Mouse (Mus musculus): Measurements from ENCODE around the gene Etfb.

The Etfb gene

DNA sequence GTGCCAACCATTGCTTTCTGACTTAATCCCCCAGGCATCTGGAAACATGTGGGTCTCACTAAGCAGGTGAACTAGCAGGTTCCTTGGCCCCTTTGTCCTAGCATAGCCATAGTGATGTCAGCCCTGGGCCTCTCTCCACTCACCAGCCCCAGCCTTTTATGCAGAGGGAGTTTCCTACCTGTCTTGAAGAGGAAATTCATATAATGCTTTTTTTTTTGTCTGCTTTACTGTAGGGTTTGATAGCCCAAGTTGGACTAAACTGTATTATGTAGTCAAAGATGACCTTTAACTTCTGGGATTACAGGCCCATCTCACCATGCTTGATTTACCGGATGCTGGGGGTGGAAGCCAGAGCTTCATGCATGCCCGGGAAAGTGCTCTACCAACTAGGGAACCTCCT lies 5.9 kb downstream of the Etfb start:
- DNase-seq (ENCODE audit: low spot score) = no peak

DNA sequence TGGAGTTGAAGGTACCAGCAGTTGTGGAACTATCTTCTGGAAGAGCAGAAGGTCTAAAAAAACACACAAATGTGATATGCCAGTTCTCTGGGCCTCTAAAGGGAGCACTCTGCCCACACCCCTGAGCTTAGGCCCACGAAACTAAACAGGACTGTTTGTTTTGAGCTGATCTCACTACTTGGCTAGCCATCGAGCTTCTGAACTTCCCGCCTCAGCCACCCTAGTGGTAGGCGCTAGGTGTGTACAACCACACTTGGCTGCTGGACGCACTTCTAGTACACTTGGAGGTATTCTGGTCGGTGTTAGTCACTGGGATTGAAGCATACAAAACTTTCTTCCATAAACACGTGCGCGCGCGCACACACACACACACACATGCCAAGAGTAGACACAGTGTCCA lies 7.8 kb downstream of the Etfb start:
- DNase-seq (ENCODE audit: low spot score) = no peak

DNA sequence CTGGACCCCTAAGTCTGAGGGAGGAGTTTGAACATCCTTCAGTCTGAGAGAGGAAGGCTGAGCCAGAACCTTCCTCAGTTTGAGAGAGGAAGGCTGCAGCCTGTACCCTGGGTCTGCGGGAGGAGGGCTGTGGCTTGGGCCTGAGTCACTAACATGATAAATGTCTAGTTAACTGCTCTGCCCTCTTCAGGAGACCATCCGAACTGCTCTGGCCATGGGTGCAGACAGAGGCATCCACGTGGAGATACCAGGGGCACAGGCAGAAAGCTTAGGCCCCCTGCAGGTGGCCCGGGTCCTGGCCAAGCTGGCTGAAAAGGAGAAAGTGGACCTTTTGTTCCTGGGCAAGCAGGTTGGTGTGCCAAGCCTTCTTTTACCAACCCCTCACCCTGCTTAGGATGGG lies 8.7 kb downstream of the Etfb start:
- DNase-seq (ENCODE audit: low spot score) = peak; percentile 34

DNA sequence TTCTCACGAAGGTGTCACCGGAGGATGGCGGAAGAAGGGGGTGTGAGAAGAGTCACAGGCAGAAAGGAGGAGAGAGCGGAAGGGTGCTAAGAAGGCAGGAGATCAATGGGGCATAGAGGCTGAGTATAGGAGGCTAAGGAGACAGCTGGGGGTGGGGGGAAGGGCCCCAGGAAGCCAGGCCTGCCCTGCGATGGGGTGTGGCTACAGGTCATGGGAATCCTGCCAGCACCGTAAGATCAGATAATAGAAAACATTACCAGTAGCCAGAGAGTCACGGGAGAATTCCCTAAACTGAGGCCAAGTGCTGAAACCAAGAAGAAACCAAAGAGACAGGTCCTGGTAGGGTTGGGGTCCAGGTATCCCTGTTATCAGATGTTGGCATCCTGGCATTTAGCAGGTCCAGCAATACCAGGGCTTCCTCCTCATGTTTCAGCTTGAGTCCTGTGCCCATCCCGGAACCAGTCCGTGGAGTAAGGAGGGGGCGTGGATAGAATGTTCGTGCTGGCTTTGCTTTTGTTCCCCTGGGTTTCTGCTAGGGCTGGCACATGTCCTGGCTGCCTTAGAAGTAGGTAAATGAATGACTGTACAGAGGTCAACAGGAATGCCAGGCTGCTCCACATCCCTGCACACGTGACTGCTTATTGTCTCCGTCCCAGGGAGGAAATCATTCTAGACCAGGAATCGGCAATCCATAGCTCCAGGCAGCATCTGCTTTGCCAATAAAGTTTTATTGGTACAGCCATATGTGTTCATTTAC lies 9.9 kb downstream of the Etfb start:
- DNase-seq (ENCODE audit: low spot score) = peak; percentile 54

DNA sequence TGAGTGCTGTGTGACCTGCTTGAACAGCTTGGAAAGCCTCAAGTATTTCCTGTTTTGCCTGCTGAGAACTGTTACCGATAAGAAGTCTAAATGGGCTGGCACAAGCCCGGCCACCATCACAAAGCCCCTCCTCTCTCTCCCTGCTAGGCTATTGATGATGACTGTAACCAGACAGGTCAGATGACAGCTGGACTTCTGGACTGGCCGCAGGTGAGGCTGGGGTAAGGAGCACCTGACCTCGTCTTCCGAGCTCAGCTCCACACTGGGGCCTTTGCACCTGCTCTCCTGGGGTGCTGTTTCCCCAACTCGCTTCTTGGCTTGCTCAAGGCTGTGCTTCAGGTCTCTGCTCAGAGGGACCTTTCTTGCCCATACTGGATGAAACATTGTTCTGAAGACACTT lies 10.5 kb downstream of the Etfb start:
- DNase-seq (ENCODE audit: low spot score) = no peak

- DNase-seq (ENCODE audit: low spot score) = no peak
These were observed 19.0 kb downstream of the Etfb start, which contains the start of gene Vsig10l for GRCm38 (mm10) chr7:43462851-43463250. Gene Vsig10l, plus strand, starts transcription at chr7:43463151.

GRCm38 (mm10) chr7:43463976-43464375 lies 20.1 kb downstream of the Etfb start:
- DNase-seq (ENCODE audit: low spot score) = no peak

DNA sequence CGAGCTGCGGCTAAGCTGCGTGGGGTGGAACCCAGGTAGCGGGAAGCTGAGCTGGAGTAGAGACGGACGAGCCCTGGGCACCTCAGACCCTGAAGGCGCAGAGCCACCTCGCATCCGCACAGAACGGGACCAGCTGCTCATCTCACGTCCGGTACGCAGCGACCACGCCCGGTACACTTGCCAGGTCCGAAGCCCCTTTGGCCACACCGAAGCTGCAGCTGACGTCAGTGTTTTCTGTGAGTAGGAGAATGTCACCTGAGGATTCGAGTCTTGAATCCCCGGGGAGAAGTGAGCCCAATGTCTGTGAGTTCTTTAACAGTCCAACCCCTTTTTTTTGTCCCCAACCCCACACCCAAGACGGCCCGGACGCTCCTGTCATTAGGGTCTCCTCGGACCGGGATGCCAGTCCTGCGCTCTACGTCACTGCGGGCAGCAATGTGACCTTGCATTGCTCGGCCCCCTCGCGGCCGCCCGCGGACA lies 21.0 kb downstream of the Etfb start:
- DNase-seq (ENCODE audit: low spot score) = peak; percentile 80

DNA sequence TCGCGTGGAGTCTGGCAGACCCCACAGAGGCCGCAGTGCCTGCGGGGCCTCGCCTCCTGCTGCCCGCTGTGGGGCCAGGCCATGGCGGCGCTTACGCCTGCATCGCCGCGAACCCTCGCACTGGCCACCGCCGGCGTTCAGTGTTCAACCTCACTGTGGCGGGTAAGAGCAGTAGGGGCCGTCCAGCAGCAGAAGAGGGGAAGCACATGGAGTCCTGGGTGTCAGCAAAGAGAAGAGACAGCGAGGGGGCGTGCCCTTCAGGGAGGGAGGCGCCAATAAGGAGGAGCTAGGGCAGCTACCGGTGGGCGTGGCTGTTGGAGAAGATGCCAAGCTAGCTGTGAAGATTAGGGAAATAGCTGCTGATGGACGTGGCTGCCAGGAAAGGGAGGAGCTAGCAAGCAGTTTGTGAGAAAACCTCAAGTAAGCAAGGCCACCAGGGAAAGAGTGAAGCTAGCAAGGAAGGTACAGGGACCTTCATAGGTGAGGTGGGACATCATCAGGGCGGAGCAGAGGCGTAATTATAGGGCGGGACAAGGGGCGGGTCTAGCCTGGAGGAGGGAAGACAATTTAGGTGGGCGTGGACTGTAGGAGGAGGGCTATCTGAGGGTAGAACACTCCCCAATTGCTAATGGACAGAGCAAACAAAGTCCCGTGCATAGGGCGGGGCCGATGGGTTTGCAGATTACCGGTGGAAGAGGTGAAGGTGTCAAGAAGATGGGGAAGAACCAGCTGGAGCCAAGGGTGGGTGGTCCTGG lies 21.6 kb downstream of the Etfb start:
- peak; percentile 89 for DNase-seq (ENCODE audit: low spot score)

DNA sequence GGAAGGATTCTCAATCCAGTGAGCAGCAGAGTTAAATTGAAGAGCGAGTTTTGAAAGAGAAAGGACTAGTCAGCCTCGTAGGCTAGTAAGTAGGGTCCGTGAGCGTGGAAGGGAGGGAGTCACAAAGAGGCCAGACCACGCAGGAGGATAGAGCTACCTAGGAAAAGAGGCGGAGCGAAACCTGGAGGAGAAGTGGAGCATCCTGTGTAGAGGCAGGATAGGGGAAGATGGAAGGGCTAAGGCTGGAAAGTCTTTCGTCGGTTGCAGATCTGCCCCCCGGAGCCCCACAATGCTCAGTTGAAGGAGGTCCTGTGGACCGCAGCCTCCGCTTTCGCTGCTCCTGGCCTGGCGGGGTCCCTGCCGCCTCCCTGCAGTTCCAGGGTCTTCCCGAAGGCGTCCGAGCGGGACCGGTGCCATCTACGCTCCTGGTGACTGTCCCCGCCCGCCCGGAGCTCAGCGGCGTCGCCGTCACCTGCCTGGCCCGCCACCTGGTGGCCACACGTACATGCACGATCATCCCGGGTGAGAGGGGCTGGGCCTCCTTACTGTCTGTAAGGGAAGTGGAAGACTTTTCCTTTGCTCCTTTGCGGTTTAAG lies 22.3 kb downstream of the Etfb start:
- DNase-seq (ENCODE audit: low spot score) = peak; percentile 86

GRCm38 (mm10) chr7:43470373-43470772 lies 26.5 kb downstream of the Etfb start:
- peak; percentile 23 for DNase-seq (ENCODE audit: low spot score)

DNA sequence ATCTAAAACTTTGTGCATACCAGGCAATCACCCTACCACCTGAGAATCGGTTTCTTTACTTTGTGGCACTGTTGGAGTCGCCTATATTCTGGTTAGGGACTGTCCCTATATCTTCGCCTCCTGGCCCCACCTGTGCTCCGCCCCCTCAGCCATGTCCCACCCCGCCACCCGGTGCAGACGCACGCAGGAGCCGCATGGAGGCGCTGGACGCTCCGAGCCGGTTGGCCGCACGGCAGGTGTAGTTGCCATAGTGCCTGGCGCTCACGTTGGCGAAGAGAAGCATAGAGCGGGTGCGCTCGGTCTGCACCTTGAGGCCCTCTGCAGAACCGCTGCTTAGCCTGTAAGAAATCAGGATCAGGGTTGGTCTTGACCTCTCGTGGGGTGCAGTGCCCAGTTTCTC lies 31.8 kb downstream of the Etfb start:
- no peak for DNase-seq (ENCODE audit: low spot score)

- no peak for DNase-seq (ENCODE audit: low spot score)
These were observed 32.5 kb downstream of the Etfb start for GRCm38 (mm10) chr7:43476376-43476775.

DNA sequence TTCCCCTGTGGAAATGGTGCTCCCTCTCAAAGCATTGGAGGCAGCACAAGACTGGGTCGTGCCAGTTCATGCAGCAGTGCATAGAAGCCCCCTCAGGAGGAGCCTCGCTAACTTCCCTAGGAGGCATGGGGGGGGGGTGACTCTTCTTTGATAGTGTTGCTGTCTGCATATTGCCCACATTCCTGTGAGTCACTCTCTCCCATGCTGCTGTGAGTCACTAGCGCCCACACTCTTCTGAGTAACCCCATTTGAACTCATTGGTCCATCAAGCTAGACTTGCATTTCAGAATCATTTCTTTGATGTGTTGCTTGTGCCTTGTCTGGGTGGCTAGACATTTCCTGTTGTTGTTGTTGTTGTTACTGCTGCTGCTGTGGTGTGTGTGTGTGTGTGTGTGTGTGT lies 37.3 kb downstream of the Etfb start:
- DNase-seq (ENCODE audit: low spot score) = no peak

DNA sequence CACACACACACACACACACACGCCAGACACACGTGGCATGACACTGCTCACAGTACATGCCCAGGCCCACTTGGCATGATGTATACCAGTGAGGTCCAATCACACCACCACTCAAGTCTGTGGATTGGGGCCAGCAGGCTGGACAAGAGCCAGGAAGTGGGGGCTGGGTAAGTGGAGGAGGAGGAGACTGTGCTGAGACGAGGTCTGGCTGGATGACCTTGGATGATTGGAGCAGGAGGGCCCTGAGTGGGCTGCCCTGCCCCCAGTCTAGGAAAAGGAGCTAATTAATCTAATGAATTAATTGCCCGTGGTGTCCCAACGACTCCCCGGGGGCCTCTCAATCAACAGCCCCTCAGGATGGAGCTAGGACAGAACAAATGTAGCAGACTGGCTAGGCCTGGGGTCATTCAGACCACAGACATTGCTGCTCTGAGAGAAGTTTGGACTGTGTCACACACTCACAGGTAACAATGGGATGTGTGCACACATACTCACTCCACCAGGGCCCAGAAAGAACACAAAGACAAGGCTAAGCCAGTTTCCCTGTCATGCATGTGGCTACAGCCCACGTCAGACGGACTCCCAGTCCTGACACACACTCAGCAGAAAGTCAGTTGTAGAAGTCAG lies 38.3 kb downstream of the Etfb start:
- DNase-seq (ENCODE audit: low spot score) = peak; percentile 35

DNA sequence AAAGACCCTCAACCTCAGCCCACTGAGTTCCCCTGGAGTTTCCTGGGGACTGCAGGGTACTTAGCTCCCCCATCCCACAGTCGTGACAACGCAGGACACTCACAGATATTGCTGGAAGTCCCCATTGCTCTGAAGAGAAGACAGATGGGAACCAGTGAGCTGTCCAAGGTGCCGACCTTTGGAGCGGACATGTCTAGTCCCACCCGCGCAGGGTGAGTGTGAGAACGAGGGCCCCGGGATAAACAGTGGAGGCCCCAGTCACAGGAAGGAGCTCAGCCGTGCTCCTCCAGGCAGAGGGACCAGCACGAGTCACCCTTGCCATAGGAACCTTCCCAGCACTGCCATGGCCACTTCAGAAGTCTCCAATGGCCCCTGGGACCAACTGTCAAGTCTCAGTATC lies 39.4 kb downstream of the Etfb start:
- no peak for DNase-seq (ENCODE audit: low spot score)

DNA sequence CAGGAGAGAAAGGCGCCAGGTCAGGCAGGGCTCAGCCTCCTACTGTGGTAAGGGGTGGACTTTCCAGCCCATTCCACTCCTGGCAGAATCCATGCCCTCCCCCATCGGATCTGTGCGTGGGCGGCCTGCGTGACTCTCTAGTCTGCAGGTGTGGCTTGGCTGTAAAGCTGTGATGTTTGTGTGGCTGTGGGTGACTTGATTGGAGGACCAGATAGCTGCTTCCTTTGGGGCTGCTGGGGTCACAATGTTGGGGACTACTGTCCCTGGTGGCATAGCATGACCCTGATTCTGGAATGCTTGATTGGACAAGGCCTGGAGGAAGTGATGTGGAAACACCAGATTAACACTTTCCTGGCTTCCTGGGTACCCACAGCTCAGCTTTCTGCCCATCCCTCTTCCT lies 44.8 kb downstream of the Etfb start:
- no peak for DNase-seq (ENCODE audit: low spot score)

DNA sequence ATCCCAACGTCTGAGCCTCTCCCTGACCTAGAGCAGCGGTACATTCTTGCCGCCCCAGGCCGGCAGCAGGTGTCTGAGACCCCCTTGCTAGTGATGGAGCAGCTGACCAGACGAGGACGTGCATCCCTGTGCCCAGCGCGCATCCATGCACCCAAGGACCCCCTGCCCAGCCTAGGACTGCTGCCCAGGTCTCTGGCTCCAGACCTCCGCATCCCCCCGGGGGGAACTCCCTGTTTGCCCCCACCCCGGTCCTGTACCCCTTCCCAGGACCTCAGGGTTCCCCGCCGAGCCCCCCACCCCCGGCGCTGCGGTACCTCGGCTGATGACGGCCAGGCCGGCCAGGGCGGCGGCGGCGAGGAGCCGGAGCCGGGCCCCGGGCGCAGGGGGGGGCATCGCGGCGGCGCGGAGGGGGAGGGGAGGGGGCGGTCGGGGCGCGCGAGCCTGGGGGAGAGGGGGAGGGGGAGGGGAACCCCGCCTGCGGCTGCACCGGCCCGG lies 45.8 kb downstream of the Etfb start, which contains the start of gene Iglon5:
Gene Iglon5 (minus strand): TSS at position 445 of the 495 bp plus-strand sequence.
- no peak for DNase-seq (ENCODE audit: low spot score)

DNA sequence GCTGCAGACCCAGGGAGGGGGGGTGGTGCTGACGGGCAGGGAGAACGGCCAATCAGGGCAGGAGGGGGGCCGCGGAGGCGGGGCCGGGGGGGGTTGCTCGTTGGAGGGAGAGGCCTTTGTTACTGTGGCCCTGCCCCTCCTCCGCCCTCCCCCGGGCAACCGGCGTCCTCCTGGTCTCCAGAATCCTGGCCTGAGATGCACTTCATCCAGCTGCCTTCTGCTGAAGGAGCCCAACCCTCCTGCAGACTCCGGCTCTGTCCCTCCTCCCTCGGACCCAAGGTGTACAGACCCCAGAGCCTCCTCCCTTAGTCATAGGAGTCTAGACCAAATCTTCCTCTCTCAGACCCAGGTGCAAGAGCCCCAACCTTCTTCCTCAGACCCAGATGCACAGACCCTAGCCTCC lies 46.3 kb downstream of the Etfb start:
- peak; percentile 48 for DNase-seq (ENCODE audit: low spot score)

- no peak for DNase-seq (ENCODE audit: low spot score)
These were observed 47.0 kb downstream of the Etfb start for GRCm38 (mm10) chr7:43490861-43491260.

DNA sequence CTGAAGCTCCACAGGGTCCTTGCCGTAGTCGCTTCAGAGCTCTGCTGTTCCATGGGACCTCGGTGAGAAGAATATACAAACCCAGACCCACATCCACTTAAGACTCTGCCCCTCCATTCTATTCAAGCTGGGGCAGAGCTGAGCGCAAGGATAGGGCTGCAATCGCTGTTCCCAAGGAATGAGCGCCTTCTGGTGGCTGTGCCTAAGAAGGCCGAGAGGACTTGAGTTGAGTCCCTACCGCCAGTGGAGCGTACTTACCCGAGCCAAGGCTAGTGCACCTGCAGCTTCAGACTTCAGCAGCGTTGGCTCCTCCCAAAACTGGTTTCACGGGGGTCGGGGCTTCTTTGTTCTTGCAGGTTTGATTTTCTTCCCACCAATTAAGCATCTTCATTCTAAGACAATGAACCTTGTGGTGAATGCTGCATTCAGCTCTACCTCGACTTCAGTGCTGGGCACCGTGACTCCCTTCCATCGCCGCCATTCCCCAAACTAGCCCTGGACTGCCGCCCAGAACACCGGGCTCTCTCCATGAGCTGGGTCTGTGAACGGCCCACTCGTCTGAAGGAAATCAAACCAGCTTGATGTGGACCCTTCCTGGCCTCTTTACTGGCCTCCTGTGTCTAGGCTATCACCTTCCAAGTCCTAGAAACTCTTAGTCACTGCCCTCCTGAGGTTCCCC lies 51.6 kb downstream of the Etfb start:
- peak; percentile 40 for DNase-seq (ENCODE audit: low spot score)
